Mouse (Mus musculus) inflammation-experienced regulatory T-cells, adult 16 weeks (primary cell): ENCODE data around the gene Zmynd15. TPM values are rescaled to one million over a fixed set of nuclear protein-coding genes. Genes with fewer than 3 reads are reported as not detected.

Experiments
- polyA plus RNA-seq: library from polyadenylated mRNA; unstranded; fragments of 100-300 nt; shearing (Covaris generic); gene quantifications from one replicate; pipeline ENCODE4 v1.2.1, GENCODE M21; 2017

The Zmynd15 gene
- polyA plus RNA-seq = 0.60 TPM

DNA sequence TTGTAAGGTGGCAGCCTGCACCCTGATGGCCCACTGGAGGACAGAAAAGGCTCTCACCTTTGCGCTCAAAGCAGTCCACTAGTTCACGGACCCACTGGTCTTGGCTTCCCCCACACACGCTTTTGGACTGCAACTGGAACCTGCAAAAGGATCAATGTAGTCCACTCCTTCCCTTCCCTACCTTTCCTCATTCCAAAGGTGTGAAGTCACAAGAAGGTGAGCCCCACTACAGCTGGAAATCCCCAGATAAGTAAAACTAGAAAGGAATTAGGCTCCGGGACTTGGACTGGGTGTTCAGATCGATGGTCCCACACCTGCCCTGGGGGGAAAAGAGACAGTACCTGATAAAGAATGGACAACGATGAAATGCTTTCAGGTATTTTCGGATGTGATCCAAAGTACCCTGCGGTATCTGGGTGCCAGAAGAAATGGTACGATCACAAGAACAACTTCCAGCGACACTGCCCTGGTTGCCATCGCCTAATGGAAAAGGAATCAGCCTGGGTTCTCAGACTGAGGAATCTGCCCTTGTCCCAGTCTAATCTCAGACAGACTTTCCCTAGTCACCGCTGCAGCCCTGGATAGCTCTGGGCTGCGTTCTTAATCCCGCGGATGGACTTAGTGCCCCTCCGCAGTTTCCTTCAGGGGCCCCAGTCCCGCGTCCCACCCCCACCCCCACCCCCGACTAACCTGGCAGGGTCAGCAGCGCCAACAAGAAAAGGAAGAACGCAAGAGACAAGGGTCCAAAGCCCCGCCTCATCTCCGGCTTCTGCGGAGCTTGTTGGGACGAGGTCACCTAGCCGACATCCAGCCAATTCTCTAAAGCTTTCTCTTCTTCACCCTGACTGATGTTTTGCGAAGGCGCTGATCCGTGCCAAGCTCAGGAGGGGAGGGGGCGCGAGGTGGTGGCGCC lies at the start of gene Zmynd15:
Gene Zmynd15, plus strand, starts transcription at position 746 of the 913 bp plus-strand sequence.

DNA sequence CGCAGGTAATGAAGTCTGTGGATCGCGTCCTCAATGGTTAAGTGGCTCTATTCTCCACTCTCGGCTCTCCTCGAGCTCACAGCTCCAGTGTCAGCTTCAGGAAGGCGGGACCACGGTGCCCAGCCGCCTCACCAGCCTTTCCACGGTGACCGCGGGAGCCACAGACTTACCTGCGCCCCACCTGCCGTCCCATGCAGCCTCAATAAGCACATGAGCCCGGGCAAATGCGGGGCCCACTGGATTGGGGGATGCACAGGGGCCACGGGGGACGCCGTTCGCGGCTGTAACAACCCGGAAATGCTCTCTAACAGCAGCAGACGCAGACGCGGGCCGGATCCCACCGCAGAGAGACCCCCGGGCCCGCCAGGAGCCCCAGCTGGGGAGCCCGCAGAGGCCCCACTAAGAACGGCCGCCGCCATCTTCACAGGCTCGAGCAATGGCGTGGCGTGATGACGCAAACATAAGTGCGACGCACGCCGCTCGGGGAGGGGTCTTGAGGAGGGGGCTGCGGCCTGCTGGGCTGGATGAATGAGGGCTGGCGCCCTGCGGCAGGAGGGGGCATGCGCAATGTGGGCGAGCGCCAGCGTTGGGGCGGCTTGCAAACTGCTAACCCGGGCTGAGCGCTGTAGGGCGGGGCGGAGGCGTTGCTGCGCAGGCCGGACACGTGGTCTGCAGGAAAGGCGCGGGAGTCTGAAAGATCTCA lies 49.5 kb upstream of the Zmynd15 start, which contains the start of gene Pelp1:
Gene Pelp1, minus strand, starts transcription at position 438 of the 703 bp plus-strand sequence.

DNA sequence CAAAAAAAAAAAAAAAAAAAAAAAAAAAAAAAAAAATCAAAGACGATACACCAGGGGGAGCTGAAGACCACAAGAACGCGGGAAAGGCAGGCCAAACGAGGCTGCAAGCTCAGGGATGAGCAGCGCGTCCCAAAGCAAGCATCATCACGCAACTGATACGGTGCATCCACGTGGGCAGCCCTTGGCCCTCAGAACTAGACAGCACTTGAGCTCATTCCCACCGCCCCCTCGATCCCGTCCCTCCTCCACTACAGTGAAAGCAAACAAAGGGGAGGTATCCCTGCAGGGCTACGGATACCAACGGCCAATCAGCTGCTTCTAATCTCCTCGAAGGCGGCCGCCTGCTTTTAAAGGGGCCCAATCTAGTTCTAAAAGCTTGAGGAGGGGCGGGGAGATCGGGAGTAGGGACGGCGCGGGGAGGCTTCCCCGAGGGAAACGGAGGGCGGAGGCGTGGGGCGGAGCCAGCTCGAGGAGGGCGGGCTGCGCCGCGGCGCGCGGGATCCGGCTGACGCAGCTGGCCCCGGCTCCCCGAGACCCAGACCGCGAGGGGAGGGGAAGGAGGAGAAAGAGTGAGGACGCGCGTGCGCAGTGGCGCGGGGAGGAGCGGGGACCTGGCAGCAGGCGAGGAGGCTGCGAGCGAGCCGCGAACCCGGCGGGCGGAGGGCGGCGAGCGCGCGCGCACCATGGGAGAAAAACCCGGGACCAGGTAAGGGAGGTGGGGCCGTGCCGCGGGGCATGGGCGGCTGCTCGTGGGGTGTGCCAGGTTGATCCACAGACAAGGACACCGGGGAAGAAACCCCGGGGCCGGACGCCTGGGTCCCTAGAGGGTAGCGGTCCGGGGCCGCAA lies 27.0 kb upstream of the Zmynd15 start, which contains the start of gene Arrb2:
Gene Arrb2, plus strand, starts transcription at position 588 of the 847 bp plus-strand sequence.

DNA sequence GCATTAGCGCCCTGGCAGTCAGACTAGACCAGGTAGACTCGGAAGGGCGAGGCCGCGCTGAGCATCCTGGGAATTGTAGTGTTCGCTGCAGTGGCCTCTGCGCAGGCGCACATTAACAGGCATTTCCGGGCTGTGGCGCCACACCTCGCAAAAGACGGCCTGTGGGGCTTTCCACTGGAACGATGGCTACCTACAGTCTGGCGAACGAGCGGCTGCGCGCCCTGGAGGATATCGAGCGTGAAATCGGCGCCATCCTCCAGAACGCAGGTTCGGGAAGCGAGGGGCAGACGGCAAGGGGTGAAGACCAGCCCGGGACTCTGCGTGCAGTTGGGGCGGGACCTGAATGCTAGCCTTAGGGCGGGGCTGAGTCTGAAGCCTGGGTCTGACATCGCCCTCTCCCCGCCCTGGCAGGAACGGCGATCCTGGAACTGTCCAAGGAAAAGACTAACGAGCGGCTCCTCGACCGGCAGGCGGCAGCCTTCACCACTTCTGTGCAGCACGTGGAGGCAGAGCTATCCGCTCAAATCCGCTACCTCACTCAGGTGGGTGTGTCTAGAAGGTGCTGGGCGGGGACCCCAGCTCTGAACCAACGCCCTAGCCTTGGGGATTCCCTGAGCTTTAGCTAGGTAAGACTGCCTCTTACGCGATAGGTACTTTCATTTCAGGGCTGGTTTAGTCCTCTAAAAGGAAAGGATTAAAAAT lies 7.3 kb upstream of the Zmynd15 start, which contains the start of gene Med11:
Gene Med11, plus strand, starts transcription at position 123 of the 702 bp plus-strand sequence.

DNA sequence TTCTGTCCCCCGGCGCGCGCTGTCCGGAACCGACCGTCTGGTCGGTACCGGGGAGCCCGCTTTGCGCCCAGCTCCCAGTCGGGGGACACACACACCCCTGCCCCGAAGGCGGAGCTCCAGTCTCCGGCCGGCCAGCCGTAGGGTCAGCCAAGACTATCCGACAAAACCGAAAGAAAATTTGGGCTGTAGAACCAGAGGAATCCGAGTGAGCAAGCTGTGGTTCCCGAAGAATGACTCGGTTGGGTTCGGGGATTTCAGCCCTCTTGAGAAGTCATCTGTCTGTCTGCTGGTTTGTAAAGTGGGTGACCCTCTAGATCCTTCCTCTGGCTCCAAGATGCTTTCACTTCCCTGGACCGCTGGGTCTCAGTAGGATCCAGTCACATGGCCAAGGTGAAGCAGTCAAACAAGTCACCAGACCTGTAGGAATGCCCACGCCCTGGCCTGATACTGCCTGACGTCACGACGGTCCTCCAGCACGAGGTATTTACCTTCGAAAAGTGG lies 418 bp downstream of the Zmynd15 start, which contains the start of gene Cxcl16:
Gene Cxcl16, minus strand, starts transcription at position 384 of the 501 bp plus-strand sequence.

DNA sequence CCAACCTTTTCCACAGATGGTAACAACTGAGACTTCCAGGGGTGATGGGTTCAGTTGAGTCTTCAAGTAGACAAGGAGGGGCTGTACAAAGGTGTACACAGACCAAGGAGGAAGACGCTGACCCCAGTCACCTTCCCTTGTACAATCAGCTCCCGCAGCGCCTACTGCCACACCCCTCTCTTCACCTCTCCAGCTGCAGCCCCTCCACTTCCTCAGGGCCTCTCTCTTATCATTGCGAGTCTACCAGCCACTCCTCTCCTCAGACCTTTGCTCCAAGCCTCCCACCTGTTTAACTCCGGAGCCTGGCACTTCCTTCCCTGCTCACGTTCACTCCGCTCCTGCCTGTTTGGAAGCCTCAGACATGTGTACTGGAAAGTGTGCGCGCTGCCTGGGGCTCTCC lies 45.7 kb downstream of the Zmynd15 start, which contains the start of gene Tm4sf5:
Gene Tm4sf5, plus strand, starts transcription at position 275 of the 400 bp plus-strand sequence.

DNA sequence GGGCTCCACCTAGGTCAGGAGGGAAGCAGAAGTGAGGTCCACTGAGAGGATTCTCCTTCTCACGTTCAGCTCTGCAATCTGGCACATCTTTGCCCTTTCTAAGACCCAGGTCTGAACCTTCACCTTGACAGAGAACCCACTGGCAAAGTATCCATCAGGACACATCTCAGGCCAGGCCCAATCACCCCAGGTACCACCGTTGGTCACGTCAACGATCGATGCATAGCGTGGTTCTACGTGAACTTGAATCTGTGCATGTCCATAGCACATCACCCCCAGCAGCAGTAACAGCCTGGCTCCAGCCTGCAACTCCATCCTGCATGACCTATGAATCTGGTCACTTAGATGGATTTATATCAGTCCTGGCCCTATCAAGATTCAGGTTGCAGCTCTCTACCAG lies 55.1 kb downstream of the Zmynd15 start, which contains the start of gene Vmo1:
Gene Vmo1, minus strand, starts transcription at position 329 of the 400 bp plus-strand sequence.

Other genes starting within 250 kb of the Zmynd15 start
- 0.94 TPM for gene Slc16a11, start 246.7 kb upstream of the Zmynd15 start, polyA plus RNA-seq
- 5.5 TPM for gene Slc16a13, start 238.4 kb upstream of the Zmynd15 start, polyA plus RNA-seq
- gene Bcl6b, start 229.6 kb upstream of the Zmynd15 start, polyA plus RNA-seq = 0.51 TPM
- 171 TPM for gene 0610010K14Rik, start 221.5 kb upstream of the Zmynd15 start, polyA plus RNA-seq
- gene Gm21988, start 219.6 kb upstream of the Zmynd15 start, polyA plus RNA-seq = 5.5 TPM
- gene Rnasek, start 219.6 kb upstream of the Zmynd15 start, polyA plus RNA-seq = 272 TPM
- not detected for gene Alox12, start 204.1 kb upstream of the Zmynd15 start, polyA plus RNA-seq
- gene Alox12e, start 136.8 kb upstream of the Zmynd15 start, polyA plus RNA-seq = not detected
- gene Alox15, start 107.4 kb upstream of the Zmynd15 start, polyA plus RNA-seq = 0.24 TPM
- 11.3 TPM for gene Pelp1, start 49.4 kb upstream of the Zmynd15 start, polyA plus RNA-seq
- 168 TPM for gene Arrb2, start 26.8 kb upstream of the Zmynd15 start, polyA plus RNA-seq
- 81.3 TPM for gene Med11, start 7.5 kb upstream of the Zmynd15 start, polyA plus RNA-seq
- gene Cxcl16, start 551 bp downstream of the Zmynd15 start, polyA plus RNA-seq = 0.43 TPM
- gene Tm4sf5, start 45.8 kb downstream of the Zmynd15 start, polyA plus RNA-seq = 2.6 TPM
- gene Vmo1, start 55.2 kb downstream of the Zmynd15 start, polyA plus RNA-seq = not detected
- not detected for gene Gltpd2, start 59.8 kb downstream of the Zmynd15 start, polyA plus RNA-seq
- 402 TPM for gene Psmb6, start 65.9 kb downstream of the Zmynd15 start, polyA plus RNA-seq
- gene Gm40193, start 73.5 kb downstream of the Zmynd15 start, polyA plus RNA-seq = not detected
- gene Pld2, start 80.6 kb downstream of the Zmynd15 start, polyA plus RNA-seq = 7.0 TPM
- gene Mink1, start 103.4 kb downstream of the Zmynd15 start, polyA plus RNA-seq = 9.0 TPM
- 0.52 TPM for gene 4930544D05Rik, start 156.4 kb downstream of the Zmynd15 start, polyA plus RNA-seq
- 0.65 TPM for gene Chrne, start 159.8 kb downstream of the Zmynd15 start, polyA plus RNA-seq
- gene Gp1ba, start 179.7 kb downstream of the Zmynd15 start, polyA plus RNA-seq = 0.21 TPM
- gene Rnf167, start 187.8 kb downstream of the Zmynd15 start, polyA plus RNA-seq = 466 TPM
- 190 TPM for gene Slc25a11, start 188.0 kb downstream of the Zmynd15 start, polyA plus RNA-seq
- 4,689 TPM for gene Pfn1, start 195.2 kb downstream of the Zmynd15 start, polyA plus RNA-seq
- gene Eno3, start 197.8 kb downstream of the Zmynd15 start, polyA plus RNA-seq = 20.6 TPM
- 87.0 TPM for gene Spag7, start 210.0 kb downstream of the Zmynd15 start, polyA plus RNA-seq
- gene Camta2, start 228.7 kb downstream of the Zmynd15 start, polyA plus RNA-seq = 64.2 TPM
- gene Inca1, start 240.7 kb downstream of the Zmynd15 start, polyA plus RNA-seq = 0.37 TPM
- gene Kif1c, start 241.1 kb downstream of the Zmynd15 start, polyA plus RNA-seq = 0.59 TPM